Mouse (Mus musculus): Measurements from ENCODE around the gene Mtmr6. TPM values are rescaled to one million over a fixed set of nuclear protein-coding genes. Genes with fewer than 3 reads are reported as not detected.

Gene Mtmr6
- total and polyA plus RNA-seq, 3 experiments: 17.4 to 31.0 (median 29.1) TPM

DNA sequence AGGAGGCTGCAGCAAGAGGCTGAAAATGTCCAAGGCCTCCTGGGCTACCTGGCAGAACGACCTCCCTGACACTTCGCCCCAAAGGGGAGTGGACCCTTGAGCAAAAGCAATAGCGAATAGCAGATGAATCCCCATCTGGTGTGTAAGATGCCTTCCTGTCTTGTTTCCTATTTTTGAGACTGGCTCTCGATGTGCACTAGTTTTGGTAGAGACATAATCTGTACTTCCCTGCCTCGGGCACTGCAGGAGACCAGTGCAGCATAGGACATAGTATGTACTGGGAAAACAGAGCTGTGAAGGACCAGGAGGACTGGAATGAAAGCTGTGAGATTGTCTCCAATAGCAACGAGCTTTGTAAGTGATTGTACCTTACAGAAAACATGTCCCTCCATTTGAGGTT lies 8.3 kb downstream of the Mtmr6 start:
- Histone ChIP-seq H3K4me1 (ENCODE audit: control insufficient read depth, insufficient read depth, low read length) (peaks cover 3% of the 10 kb centered on the region), H3K27me3 (ENCODE audit: control insufficient read depth, insufficient read depth, low read length) (no peaks in the 10 kb centered on the region), H3K9ac (ENCODE audit: low read depth, low read length) (no peak overlapping the region), H3K36me3 (ENCODE audit: control insufficient read depth, insufficient read depth, low read length) (no peaks in the 10 kb centered on the region; the same call in 1 of the 2 replicates), H3K27ac (peak overlapping the region; percentile 37), H3K79me2 (replicated peaks; ENCODE audit: control insufficient read depth, insufficient read depth, low read length) (peaks cover 5% of the 10 kb centered on the region; the same call in 1 of the 2 replicates), H3K4me3 (no peak overlapping the region)
- no peak for DNase-seq
- TF ChIP-seq POLR2A (IDR thresholded peaks at IDR 0.05; ENCODE audit: insufficient read depth, low read depth, low read length) (no peak), CTCF (IDR thresholded peaks at IDR 0.05) (no peak)
- WGBS: 56% methylated on average over 6 of the region's 6 CpGs
- intact Hi-C loops (cut with DNase I): no loop called here

DNA sequence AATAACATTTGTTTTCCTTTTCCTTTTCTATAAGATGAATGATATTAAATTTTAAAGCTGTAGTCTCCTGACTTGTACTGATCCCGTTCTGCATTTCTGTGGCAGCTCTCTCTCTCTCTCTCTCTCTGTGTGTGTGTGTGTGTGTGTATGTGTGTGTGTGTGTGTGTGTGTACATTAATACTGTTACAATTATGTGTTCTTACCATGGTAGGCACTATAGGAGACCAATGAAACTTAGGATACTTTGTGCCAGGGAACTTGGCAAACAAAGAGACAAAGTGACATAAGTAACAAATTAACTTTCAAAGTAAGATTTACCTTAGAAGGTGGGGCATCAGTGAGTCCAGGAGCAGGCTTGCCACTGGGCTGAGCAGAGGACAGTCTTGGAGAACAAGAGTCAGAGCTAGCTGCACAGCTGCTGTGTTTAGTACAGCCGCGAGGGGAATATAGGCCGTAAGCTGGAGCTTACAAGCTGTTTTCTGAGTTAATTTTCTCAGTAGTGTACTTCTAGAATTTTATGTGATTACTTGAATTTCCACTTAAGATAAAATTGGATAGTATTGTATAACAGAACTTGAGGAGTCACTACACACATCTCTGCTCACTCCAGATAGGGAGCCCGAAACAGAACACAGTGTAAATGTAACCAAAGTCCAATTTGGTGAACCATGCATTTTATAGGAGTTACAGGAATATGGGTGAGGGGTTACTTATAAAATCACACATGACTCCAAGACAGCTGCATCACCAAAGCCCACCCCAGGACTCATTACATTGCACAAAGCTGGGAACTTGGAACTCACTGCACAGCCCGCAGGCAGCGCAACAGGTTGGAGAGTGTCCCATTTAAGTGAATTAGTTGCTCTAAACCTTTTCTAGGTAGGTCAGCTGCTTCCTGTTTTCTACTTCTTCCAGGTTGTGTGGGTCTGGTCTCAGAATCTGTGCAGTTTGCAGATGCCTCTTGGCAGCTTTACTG lies 10.6 kb downstream of the Mtmr6 start:
- no peak for DNase-seq
- H3K4me1 ChIP-seq (ENCODE audit: control insufficient read depth, insufficient read depth, low read length): peaks cover 3% of the 10 kb centered on the region; the same call in 1 of the 2 replicates
- no peak overlapping the region for H3K4me3 ChIP-seq
- peaks cover 3% of the 10 kb centered on the region; the same call in 1 of the 2 replicates for H3K79me2 ChIP-seq (replicated peaks; ENCODE audit: control insufficient read depth, insufficient read depth, low read length)
- H3K27ac ChIP-seq: no peak overlapping the region
- no peak overlapping the region for H3K9ac ChIP-seq (ENCODE audit: low read depth, low read length)
- intact Hi-C loops (cut with DNase I): no loop called here
- TF ChIP-seq POLR2A (IDR thresholded peaks at IDR 0.05; ENCODE audit: insufficient read depth, low read depth, low read length): no peak
- no peak for TF ChIP-seq CTCF (IDR thresholded peaks at IDR 0.05)
- no peak for TF ChIP-seq EP300 (IDR thresholded peaks at IDR 0.05; ENCODE audit: insufficient read depth, low read depth, low read length)
- WGBS: 92% methylated on average over 7 of the region's 7 CpGs
- H3K36me3 ChIP-seq (ENCODE audit: control insufficient read depth, insufficient read depth, low read length): peaks cover 1% of the 10 kb centered on the region
- no peaks in the 10 kb centered on the region for H3K27me3 ChIP-seq (ENCODE audit: control insufficient read depth, insufficient read depth, low read length)

DNA sequence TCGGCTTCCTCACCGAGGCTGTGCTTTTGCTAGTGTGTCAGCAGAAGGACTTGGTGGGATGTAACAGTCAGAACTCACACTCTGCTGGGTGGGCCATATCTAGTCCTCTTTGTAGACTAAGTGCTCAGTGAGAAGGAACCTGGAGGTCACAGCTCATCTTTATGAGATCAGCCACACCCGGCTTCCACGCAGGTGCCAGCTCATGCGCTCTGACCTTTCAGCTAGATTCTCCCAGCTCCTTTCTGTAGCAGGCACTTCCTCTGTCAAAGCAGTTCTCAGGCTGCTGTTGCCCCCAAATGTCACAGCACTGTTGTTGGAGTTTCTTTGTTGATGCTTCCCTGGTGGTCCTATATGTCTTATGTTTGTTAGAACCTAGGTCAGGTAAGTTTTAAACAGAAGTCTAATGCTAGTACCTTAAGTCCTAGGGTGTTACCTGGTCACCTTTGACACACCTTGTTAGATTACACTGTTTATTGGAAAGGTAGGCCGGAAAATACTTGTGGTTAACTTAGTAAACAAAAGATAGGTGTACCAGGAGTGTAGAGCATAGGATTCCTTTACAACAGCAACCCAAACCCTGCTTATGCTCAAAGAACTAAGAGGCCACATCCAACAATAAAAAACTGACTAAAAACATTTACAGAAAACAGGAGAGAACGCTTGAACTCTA lies 21.3 kb downstream of the Mtmr6 start:
- WGBS: 90% methylated on average over 7 of the region's 7 CpGs
- Histone ChIP-seq H3K27ac (no peak overlapping the region), H3K4me1 (ENCODE audit: control insufficient read depth, insufficient read depth, low read length) (no peaks in the 10 kb centered on the region), H3K4me3 (no peak overlapping the region), H3K9ac (ENCODE audit: low read depth, low read length) (no peak overlapping the region), H3K36me3 (ENCODE audit: control insufficient read depth, insufficient read depth, low read length) (no peaks in the 10 kb centered on the region; the same call in 1 of the 2 replicates), H3K27me3 (ENCODE audit: control insufficient read depth, insufficient read depth, low read length) (no peaks in the 10 kb centered on the region), H3K79me2 (replicated peaks; ENCODE audit: control insufficient read depth, insufficient read depth, low read length) (0 out of 2 replicates have a peak, but pooled peaks cover 1% of the 10 kb centered on the region)
- no peak for DNase-seq
- intact Hi-C loops (cut with DNase I): no loop called here
- no peak for TF ChIP-seq CTCF (IDR thresholded peaks at IDR 0.05)
- no peak for TF ChIP-seq POLR2A (IDR thresholded peaks at IDR 0.05; ENCODE audit: insufficient read depth, low read depth, low read length)
- no peak for TF ChIP-seq EP300 (IDR thresholded peaks at IDR 0.05; ENCODE audit: insufficient read depth, low read depth, low read length)

DNA sequence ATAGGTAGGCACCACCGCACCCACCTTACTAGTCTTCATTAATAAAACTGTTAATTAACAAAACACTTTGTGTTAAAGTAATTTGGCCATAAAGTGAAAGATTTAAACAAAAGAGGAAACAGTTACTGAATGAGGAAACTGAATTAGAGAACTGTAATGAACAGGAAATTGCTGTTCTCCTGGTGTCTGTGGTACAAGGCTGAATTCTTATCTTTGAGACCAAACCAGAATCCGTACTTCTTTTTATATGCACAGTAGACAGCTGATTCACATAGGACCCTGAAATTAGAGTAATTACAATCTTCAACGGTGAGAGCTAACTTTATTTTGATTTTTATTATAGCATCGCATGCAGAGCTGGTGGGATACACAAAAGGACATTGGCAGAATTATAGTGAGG lies 25.3 kb downstream of the Mtmr6 start:
- no peak overlapping the region for H3K4me3 ChIP-seq
- no peak overlapping the region for H3K27ac ChIP-seq
- WGBS: 78% methylated on average over 4 of the region's 4 CpGs
- no peak overlapping the region for H3K9ac ChIP-seq (ENCODE audit: low read depth, low read length)
- intact Hi-C loops (cut with DNase I): no loop called here
- no peaks in the 10 kb centered on the region for H3K79me2 ChIP-seq (replicated peaks; ENCODE audit: control insufficient read depth, insufficient read depth, low read length)
- no peaks in the 10 kb centered on the region for H3K27me3 ChIP-seq (ENCODE audit: control insufficient read depth, insufficient read depth, low read length)
- no peaks in the 10 kb centered on the region for H3K4me1 ChIP-seq (ENCODE audit: control insufficient read depth, insufficient read depth, low read length)
- no peak for TF ChIP-seq CTCF (IDR thresholded peaks at IDR 0.05)
- no peak for TF ChIP-seq EP300 (IDR thresholded peaks at IDR 0.05; ENCODE audit: insufficient read depth, low read depth, low read length)
- no peak for TF ChIP-seq POLR2A (IDR thresholded peaks at IDR 0.05; ENCODE audit: insufficient read depth, low read depth, low read length)
- no peaks in the 10 kb centered on the region; the same call in 1 of the 2 replicates for H3K36me3 ChIP-seq (ENCODE audit: control insufficient read depth, insufficient read depth, low read length)
- no peak for DNase-seq

DNA sequence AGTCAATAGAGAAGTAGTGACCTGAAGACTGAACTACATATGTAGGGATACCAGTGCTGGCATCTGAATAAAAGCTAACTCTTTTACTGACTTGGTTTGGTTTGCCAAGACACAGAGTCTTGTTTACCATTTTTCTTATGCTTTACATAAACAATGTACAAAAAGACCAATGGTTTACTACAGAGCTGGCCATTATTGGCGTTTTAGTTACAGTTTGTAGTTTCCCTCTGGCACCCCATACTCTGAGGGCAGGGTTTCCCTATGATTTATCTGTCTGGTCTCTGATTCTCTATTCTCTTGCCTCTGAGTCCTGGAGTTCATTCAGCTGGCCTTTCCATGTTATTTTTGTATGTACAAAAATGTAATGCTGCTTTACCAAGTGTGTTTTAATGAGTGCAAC lies 30.5 kb downstream of the Mtmr6 start:
- no peaks in the 10 kb centered on the region for H3K4me1 ChIP-seq (ENCODE audit: control insufficient read depth, insufficient read depth, low read length)
- TF ChIP-seq POLR2A (IDR thresholded peaks at IDR 0.05; ENCODE audit: insufficient read depth, low read depth, low read length) (no peak), EP300 (IDR thresholded peaks at IDR 0.05; ENCODE audit: insufficient read depth, low read depth, low read length) (no peak), CTCF (IDR thresholded peaks at IDR 0.05) (no peak)
- H3K4me3 ChIP-seq: no peak overlapping the region
- intact Hi-C loops (cut with DNase I): no loop called here
- H3K36me3 ChIP-seq (ENCODE audit: control insufficient read depth, insufficient read depth, low read length): no peaks in the 10 kb centered on the region; the same call in none of the 2 replicates
- no peaks in the 10 kb centered on the region for H3K27me3 ChIP-seq (ENCODE audit: control insufficient read depth, insufficient read depth, low read length)
- no peaks in the 10 kb centered on the region for H3K79me2 ChIP-seq (replicated peaks; ENCODE audit: control insufficient read depth, insufficient read depth, low read length)
- no peak overlapping the region for H3K9ac ChIP-seq (ENCODE audit: low read depth, low read length)
- H3K27ac ChIP-seq: no peak overlapping the region
- no peak for DNase-seq
- WGBS: 89% methylated on average over 1 of the region's 1 CpGs
